Mouse (Mus musculus) hindbrain, embryonic 16.5 days (tissue): Measurements from ENCODE around the gene Ppp3ca. TPM values are rescaled to one million over a fixed set of nuclear protein-coding genes. Genes with fewer than 3 reads are reported as not detected.
A peak's percentile ranks its signal among the peaks of the same experiment; 100 is the strongest.

Experiments
- ATAC-seq: fragments of 200-750 bp; cut with Nextera tagmentation; 2 replicates; pipeline ENCODE4 v1.8.0; 2017; ENCODE audit warnings: moderate TSS enrichment, moderate library complexity
- H3K27ac ChIP-seq: fragments of 300-500 bp; sonication (generic); 2 replicates; pipeline ENCODE4 v1.5.1; 2014; ENCODE audit warnings: low read depth, mild to moderate bottlenecking, control low read depth, low read length, moderate library complexity
- H3K27me3 ChIP-seq: fragments of 300-500 bp; sonication (generic); replicated peaks from 2 replicates; pipeline ENCODE4 v1.6.1; 2014; ENCODE audit warnings: low read length; ENCODE audit not compliant: control insufficient read depth, insufficient read depth
- H3K36me3 ChIP-seq: fragments of 300-500 bp; sonication (generic); 2 replicates; pipeline ENCODE4 v1.6.1; 2014; ENCODE audit warnings: mild to moderate bottlenecking, low read length, moderate library complexity, mixed read lengths; ENCODE audit not compliant: control insufficient read depth, insufficient read depth
- H3K4me1 ChIP-seq: fragments of 300-500 bp; sonication (generic); 2 replicates; pipeline ENCODE4 v1.6.1; 2014; ENCODE audit warnings: low read depth, low read length; ENCODE audit not compliant: control insufficient read depth, insufficient read depth
- H3K4me2 ChIP-seq: fragments of 300-500 bp; sonication (generic); 2 replicates; pipeline ENCODE4 v1.6.1; 2014; ENCODE audit warnings: mild to moderate bottlenecking, low read length, control low read depth, moderate library complexity
- H3K4me3 ChIP-seq: fragments of 300-500 bp; sonication (generic); 2 replicates; pipeline ENCODE4 v1.5.1; 2014; ENCODE audit warnings: mild to moderate bottlenecking, low read length, control low read depth, moderate library complexity
- H3K9ac ChIP-seq: fragments of 300-500 bp; sonication (generic); 2 replicates; pipeline ENCODE4 v1.6.1; 2014; ENCODE audit warnings: low read depth, mild to moderate bottlenecking, control low read depth, low read length, moderate library complexity
- H3K9me3 ChIP-seq: fragments of 300-500 bp; sonication (generic); 2 replicates; pipeline ENCODE4 v1.6.1; 2014; ENCODE audit warnings: mild to moderate bottlenecking, low read length, moderate library complexity; ENCODE audit not compliant: control insufficient read depth
- WGBS: fragments of 180-500 bp; shearing (Covaris S2); extraction: QIAGEN DNeasy Blood & Tissue Kit; methylation state at CpG from one replicate; pipeline ENCODE4 v1.1.7; 2014; 5-methylcytosine and 5-hydroxymethylcytosine counted together
- polyA plus RNA-seq: library from polyadenylated mRNA; unstranded; fragments of >200 nt; fragmentation: Nextera tagmentation; extraction: Ambion mirVana; gene quantifications from 2 replicates; pipeline ENCODE4 v1.2.1, GENCODE M21; 2015

Gene Ppp3ca
- polyA plus RNA-seq, 1 experiment from 2014 or later: 154 TPM

GRCm38 (mm10) chr3:136731579-136731978, 61.7 kb downstream of the Ppp3ca start:
- no peak overlapping the region for H3K4me2 ChIP-seq
- H3K9ac ChIP-seq: no peak overlapping the region
- no peaks in the 10 kb centered on the region for H3K9me3 ChIP-seq
- peaks cover 11% of the 10 kb centered on the region; the same call in 1 of the 2 replicates for H3K4me1 ChIP-seq
- H3K36me3 ChIP-seq: no peaks in the 10 kb centered on the region
- H3K4me3 ChIP-seq: no peak overlapping the region
- no peaks in the 10 kb centered on the region for H3K27me3 ChIP-seq
- no peak for ATAC-seq
- H3K27ac ChIP-seq: no peak overlapping the region
- WGBS: 95% methylated on average over 6 of the region's 6 CpGs

- no peaks in the 10 kb centered on the region for H3K9me3 ChIP-seq
- H3K4me1 ChIP-seq: 0 out of 2 replicates have a peak, but pooled peaks cover 6% of the 10 kb centered on the region
- H3K36me3 ChIP-seq: no peaks in the 10 kb centered on the region
- ATAC-seq: no peak
- no peaks in the 10 kb centered on the region for H3K27me3 ChIP-seq
- H3K9ac ChIP-seq: no peak overlapping the region
- WGBS: 29% methylated on average over 1 of the region's 1 CpGs
- no peak overlapping the region for H3K4me2 ChIP-seq
- no peak overlapping the region for H3K27ac ChIP-seq
- no peak overlapping the region for H3K4me3 ChIP-seq
These were observed 66.1 kb downstream of the Ppp3ca start for GRCm38 (mm10) chr3:136736021-136736420.

GRCm38 (mm10) chr3:136736773-136737298, 66.9 kb downstream of the Ppp3ca start:
- no peak for ATAC-seq

GRCm38 (mm10) chr3:136738474-136738873, 68.5 kb downstream of the Ppp3ca start:
- H3K4me1 ChIP-seq: 0 out of 2 replicates have a peak, but pooled peaks cover 5% of the 10 kb centered on the region
- H3K27ac ChIP-seq: no peak overlapping the region
- no peaks in the 10 kb centered on the region for H3K27me3 ChIP-seq
- H3K9me3 ChIP-seq: no peaks in the 10 kb centered on the region
- no peak overlapping the region for H3K4me3 ChIP-seq
- ATAC-seq: no peak
- no peaks in the 10 kb centered on the region for H3K36me3 ChIP-seq
- no peak overlapping the region for H3K9ac ChIP-seq
- H3K4me2 ChIP-seq: no peak overlapping the region
- WGBS: 81% methylated on average over 1 of the region's 1 CpGs

More at GRCm38 (mm10) chr3:136736773-136737298, 66.9 kb downstream of the Ppp3ca start:
- Histone ChIP-seq H3K4me3 (no peak overlapping the region), H3K4me2 (no peak overlapping the region), H3K9ac (no peak overlapping the region), H3K36me3 (no peaks in the 10 kb centered on the region), H3K27me3 (no peaks in the 10 kb centered on the region), H3K27ac (no peak overlapping the region), H3K9me3 (no peaks in the 10 kb centered on the region), H3K4me1 (0 out of 2 replicates have a peak, but pooled peaks cover 6% of the 10 kb centered on the region)
- WGBS: 82% methylated on average over 7 of the region's 7 CpGs

GRCm38 (mm10) chr3:136738914-136739313, 69.0 kb downstream of the Ppp3ca start:
- Histone ChIP-seq H3K4me1 (peaks cover 4% of the 10 kb centered on the region; the same call in 1 of the 2 replicates), H3K4me2 (no peak overlapping the region), H3K36me3 (no peaks in the 10 kb centered on the region), H3K9ac (no peak overlapping the region), H3K9me3 (no peaks in the 10 kb centered on the region), H3K27me3 (no peaks in the 10 kb centered on the region), H3K4me3 (no peak overlapping the region), H3K27ac (no peak overlapping the region)
- 92% methylated on average over 5 of the region's 5 CpGs for WGBS
- ATAC-seq: no peak

- Histone ChIP-seq H3K4me1 (peaks cover 4% of the 10 kb centered on the region), H3K27ac (no peak overlapping the region), H3K27me3 (no peaks in the 10 kb centered on the region), H3K9ac (no peak overlapping the region), H3K9me3 (no peaks in the 10 kb centered on the region), H3K4me2 (no peak overlapping the region), H3K36me3 (no peaks in the 10 kb centered on the region), H3K4me3 (no peak overlapping the region)
- 65% methylated on average over 5 of the region's 5 CpGs for WGBS
- 0 out of 2 replicates have a peak, but pooled peaks have one; percentile 29 for ATAC-seq
These were observed 71.7 kb downstream of the Ppp3ca start for GRCm38 (mm10) chr3:136741659-136742058.

- no peak overlapping the region for H3K27ac ChIP-seq
- H3K9me3 ChIP-seq: no peaks in the 10 kb centered on the region
- H3K4me3 ChIP-seq: no peak overlapping the region
- no peak for ATAC-seq
- H3K4me1 ChIP-seq: peaks cover 4% of the 10 kb centered on the region
- H3K27me3 ChIP-seq: no peaks in the 10 kb centered on the region
- WGBS: 87% methylated on average over 9 of the region's 9 CpGs
- H3K36me3 ChIP-seq: no peaks in the 10 kb centered on the region
- no peak overlapping the region for H3K4me2 ChIP-seq
- no peak overlapping the region for H3K9ac ChIP-seq
These were observed 72.5 kb downstream of the Ppp3ca start for GRCm38 (mm10) chr3:136742258-136743057.

GRCm38 (mm10) chr3:136744295-136744897, 74.5 kb downstream of the Ppp3ca start:
- no peak for ATAC-seq
- no peaks in the 10 kb centered on the region for H3K9me3 ChIP-seq
- H3K4me1 ChIP-seq: peaks cover 4% of the 10 kb centered on the region
- H3K27ac ChIP-seq: no peak overlapping the region; the same call in 1 of the 2 replicates
- H3K27me3 ChIP-seq: no peaks in the 10 kb centered on the region
- H3K36me3 ChIP-seq: no peaks in the 10 kb centered on the region
- no peak overlapping the region for H3K9ac ChIP-seq
- no peak overlapping the region for H3K4me2 ChIP-seq
- no peak overlapping the region for H3K4me3 ChIP-seq
- 71% methylated on average over 10 of the region's 10 CpGs for WGBS

GRCm38 (mm10) chr3:136745456-136745855, 75.5 kb downstream of the Ppp3ca start:
- peaks cover 7% of the 10 kb centered on the region for H3K4me1 ChIP-seq
- H3K9me3 ChIP-seq: no peaks in the 10 kb centered on the region
- no peak overlapping the region for H3K27ac ChIP-seq
- H3K36me3 ChIP-seq: no peaks in the 10 kb centered on the region
- no peak for ATAC-seq
- no peak overlapping the region for H3K4me3 ChIP-seq
- no peak overlapping the region for H3K4me2 ChIP-seq
- H3K9ac ChIP-seq: no peak overlapping the region
- no peaks in the 10 kb centered on the region for H3K27me3 ChIP-seq
- 57% methylated on average over 7 of the region's 7 CpGs for WGBS
